Mouse (Mus musculus) lung, postnatal 0 days (tissue): Measurements from ENCODE around the gene Fbxl13.

Experiments used
- CTCF ChIP-seq: IDR thresholded peaks from 2 replicates; pipeline ENCODE4 v1.5.1; 2016; ENCODE audit warnings: antibody characterized with exemption, mild to moderate bottlenecking
- EP300 ChIP-seq: IDR thresholded peaks from 2 replicates; pipeline ENCODE4 v1.6.1; 2016; ENCODE audit warnings: antibody characterized with exemption, mild to moderate bottlenecking, control low read depth

DNA sequence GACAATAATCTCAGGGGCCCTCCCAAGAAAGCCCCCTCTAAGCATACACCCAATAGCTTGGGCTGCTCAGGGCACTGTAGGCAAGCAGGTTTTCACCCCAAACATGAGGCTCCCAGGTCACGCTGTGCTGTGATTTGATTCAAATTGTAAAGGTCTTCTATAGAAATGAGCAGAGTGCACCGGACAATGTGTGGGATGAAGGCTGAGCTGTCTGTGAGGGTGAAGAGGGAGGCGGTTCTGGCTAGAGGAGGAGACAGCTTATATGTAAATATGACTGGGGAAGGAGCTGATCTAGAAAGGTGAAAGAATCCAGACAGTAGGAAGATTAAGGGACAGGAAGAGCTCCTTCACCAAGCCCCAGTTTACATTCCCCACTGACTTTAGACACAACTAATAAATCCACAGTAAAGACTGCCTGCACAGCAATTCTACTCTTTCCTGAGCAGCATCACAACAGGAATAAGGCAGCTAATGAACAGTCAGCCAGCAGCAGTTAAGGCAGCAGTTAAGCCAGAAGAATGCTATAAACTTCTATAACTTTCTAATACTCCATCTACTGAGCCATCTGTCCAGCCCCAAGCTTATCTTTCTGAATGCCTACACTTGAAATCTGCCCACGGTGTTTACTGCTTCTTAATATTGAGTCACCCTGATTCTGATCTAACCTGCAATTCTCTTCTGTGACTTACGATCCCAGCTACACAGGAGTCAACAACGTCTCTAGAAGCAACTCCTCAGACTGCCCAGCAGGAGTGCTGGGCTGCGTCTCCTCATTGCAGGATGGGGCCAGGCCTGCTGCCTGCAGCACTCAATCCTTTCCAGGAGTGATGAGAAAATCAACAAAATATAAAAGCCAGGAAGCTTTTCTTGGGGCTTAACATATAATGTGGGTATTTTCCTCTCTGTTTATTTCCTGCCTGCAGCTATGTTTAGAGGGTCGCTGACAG lies 22.0 kb upstream of the Fbxl13 start:
- peak; percentile 42 for TF ChIP-seq CTCF
- no peak for TF ChIP-seq EP300
